Mouse (Mus musculus): ENCODE results near the gene Larp7. TPM values are rescaled to one million over a fixed set of nuclear protein-coding genes. Genes with fewer than 3 reads are reported as not detected.

Gene Larp7
- polyA plus RNA-seq, 1 experiment from 2014 or later = 36.7 TPM

DNA sequence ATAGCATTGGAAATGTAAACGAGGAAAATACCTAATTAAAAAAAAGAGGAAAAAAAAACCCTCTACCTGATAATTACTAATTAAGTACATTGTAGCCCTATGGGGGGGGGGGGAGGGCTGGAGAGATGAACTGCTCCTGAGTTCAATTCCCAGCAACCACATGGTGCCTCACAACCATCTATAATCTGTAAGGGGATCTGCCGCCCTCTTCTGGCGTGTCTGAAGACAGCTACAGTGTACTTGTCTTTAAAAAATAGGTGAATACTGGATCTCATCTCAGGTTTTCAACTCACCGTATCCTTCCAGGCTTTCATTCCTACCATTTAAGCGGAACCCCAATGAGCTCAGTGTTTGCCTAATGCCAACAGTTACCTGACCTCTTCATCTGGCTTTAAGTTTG, 5.3 kb downstream of the Larp7 start:
- Histone ChIP-seq H3K4me1 (ENCODE audit: control insufficient read depth, insufficient read depth, low read length) (no peaks in the 10 kb centered on the region), H3K9ac (ENCODE audit: low read length) (no peak overlapping the region), H3K27me3 (replicated peaks; ENCODE audit: control insufficient read depth, insufficient read depth, low read length) (no peaks in the 10 kb centered on the region), H3K4me3 (ENCODE audit: low read depth, low read length) (no peak overlapping the region), H3K9me3 (replicated peaks; ENCODE audit: control insufficient read depth, low read length) (no peaks in the 10 kb centered on the region), H3K4me2 (ENCODE audit: low read length) (no peak overlapping the region), H3K36me3 (ENCODE audit: control insufficient read depth, insufficient read depth, low read length) (peaks cover 28% of the 10 kb centered on the region), H3K27ac (ENCODE audit: low read depth, low read length) (no peak overlapping the region)
- no peak for ATAC-seq
- peak; percentile 40 for DNase-seq (ENCODE audit: low spot score)
- 33% methylated on average over 5 of the region's 5 CpGs for WGBS

DNA sequence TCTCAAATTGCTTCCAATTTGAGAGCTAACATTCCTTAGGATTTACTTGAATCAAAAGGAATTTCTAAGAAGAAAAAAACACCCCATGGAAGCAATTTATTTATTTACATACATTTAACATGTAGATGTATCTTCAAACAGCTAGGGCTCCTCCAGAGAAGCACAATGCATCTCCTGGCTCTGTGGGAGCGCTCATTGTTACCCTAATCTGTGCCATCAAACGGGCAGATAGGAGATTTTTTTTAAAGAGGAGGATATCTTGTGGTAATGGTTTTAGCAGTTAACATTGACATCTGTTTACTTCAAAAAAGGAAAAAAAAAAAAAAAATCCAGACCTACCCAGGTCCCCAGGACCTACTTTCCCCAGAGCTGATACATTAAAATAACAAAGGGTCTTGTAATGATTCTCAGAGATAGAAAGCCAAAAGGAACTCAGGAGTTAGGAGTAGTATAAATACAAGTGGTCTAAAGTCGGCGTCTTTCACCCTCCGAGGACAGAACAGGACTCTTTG, 8.5 kb downstream of the Larp7 start:
- Histone ChIP-seq H3K27me3 (replicated peaks; ENCODE audit: control insufficient read depth, insufficient read depth, low read length) (no peaks in the 10 kb centered on the region), H3K36me3 (ENCODE audit: control insufficient read depth, insufficient read depth, low read length) (peaks cover 38% of the 10 kb centered on the region), H3K4me1 (ENCODE audit: control insufficient read depth, insufficient read depth, low read length) (no peaks in the 10 kb centered on the region), H3K4me2 (ENCODE audit: low read length) (no peak overlapping the region), H3K27ac (ENCODE audit: low read depth, low read length) (no peak overlapping the region), H3K9ac (ENCODE audit: low read length) (no peak overlapping the region), H3K4me3 (ENCODE audit: low read depth, low read length) (no peak overlapping the region), H3K9me3 (replicated peaks; ENCODE audit: control insufficient read depth, low read length) (no peaks in the 10 kb centered on the region)
- WGBS = 17% methylated on average over 5 of the region's 5 CpGs
- DNase-seq (ENCODE audit: low spot score) (no peak), ATAC-seq (no peak)

DNA sequence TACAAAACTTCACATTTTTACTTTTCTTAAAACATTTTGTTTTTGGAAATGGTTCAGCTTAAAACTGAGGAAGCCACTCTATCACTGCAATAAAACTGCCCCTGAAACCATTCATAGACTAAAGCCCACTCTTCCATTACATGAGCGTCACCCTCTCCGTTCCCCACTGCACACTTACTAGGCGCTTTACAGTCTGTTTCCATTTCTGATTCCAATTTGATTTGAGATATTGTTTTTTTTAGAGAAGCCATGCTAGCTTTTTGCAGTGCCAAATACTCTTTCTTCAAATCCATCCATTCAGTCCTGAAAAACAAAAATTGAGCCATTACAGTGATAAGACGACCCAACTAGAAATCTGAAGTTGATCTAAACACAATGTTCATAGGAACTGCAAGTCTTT, 9.2 kb downstream of the Larp7 start:
- WGBS = 80% methylated on average over 4 of the region's 4 CpGs
- DNase-seq (ENCODE audit: low spot score) = no peak
- no peak overlapping the region for H3K27ac ChIP-seq (ENCODE audit: low read depth, low read length)
- no peak for ATAC-seq
- H3K4me3 ChIP-seq (ENCODE audit: low read depth, low read length) = no peak overlapping the region
- H3K27me3 ChIP-seq (replicated peaks; ENCODE audit: control insufficient read depth, insufficient read depth, low read length) = no peaks in the 10 kb centered on the region
- H3K9me3 ChIP-seq (replicated peaks; ENCODE audit: control insufficient read depth, low read length) = no peaks in the 10 kb centered on the region
- no peak overlapping the region for H3K9ac ChIP-seq (ENCODE audit: low read length)
- no peaks in the 10 kb centered on the region for H3K4me1 ChIP-seq (ENCODE audit: control insufficient read depth, insufficient read depth, low read length)
- H3K4me2 ChIP-seq (ENCODE audit: low read length) = no peak overlapping the region
- peaks cover 42% of the 10 kb centered on the region for H3K36me3 ChIP-seq (ENCODE audit: control insufficient read depth, insufficient read depth, low read length)

DNA sequence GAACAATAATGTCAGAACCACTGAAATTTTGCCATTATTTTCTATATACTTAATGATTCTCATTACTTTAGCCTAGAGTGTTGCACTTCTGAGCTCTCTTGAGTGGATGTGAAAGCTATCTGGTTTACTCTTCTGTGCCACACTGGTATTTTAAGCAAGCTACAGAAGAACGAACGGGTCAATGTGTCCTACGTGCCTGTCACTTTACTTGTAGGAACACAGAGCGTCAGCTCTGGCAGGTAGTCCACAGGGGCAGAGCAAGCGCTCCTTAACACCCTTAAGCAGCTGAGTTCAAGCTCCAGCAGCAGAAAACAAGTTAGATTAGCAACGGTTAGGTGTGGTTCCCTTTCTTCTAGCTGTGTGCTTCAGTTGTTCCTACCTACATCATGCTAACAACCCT, 14.0 kb downstream of the Larp7 start:
- 72% methylated on average over 6 of the region's 6 CpGs for WGBS
- no peak overlapping the region for H3K27ac ChIP-seq (ENCODE audit: low read depth, low read length)
- no peak for DNase-seq (ENCODE audit: low spot score)

GRCm38 (mm10) chr3:127530293-127530692, 22.9 kb downstream of the Larp7 start:
- Histone ChIP-seq H3K4me1 (ENCODE audit: control insufficient read depth, insufficient read depth, low read length) (no peaks in the 10 kb centered on the region), H3K27me3 (replicated peaks; ENCODE audit: control insufficient read depth, insufficient read depth, low read length) (no peaks in the 10 kb centered on the region), H3K4me2 (ENCODE audit: low read length) (no peak overlapping the region), H3K9ac (ENCODE audit: low read length) (no peak overlapping the region), H3K9me3 (replicated peaks; ENCODE audit: control insufficient read depth, low read length) (no peaks in the 10 kb centered on the region), H3K4me3 (ENCODE audit: low read depth, low read length) (no peak overlapping the region), H3K27ac (ENCODE audit: low read depth, low read length) (no peak overlapping the region), H3K36me3 (ENCODE audit: control insufficient read depth, insufficient read depth, low read length) (no peaks in the 10 kb centered on the region)
- ATAC-seq = no peak
- 6% methylated on average over 4 of the region's 4 CpGs for WGBS
- no peak for DNase-seq (ENCODE audit: low spot score)

More for the DNA sequence above, 14.0 kb downstream of the Larp7 start:
- Histone ChIP-seq H3K27me3 (replicated peaks; ENCODE audit: control insufficient read depth, insufficient read depth, low read length) (no peaks in the 10 kb centered on the region), H3K4me3 (ENCODE audit: low read depth, low read length) (no peak overlapping the region), H3K9me3 (replicated peaks; ENCODE audit: control insufficient read depth, low read length) (no peaks in the 10 kb centered on the region), H3K36me3 (ENCODE audit: control insufficient read depth, insufficient read depth, low read length) (peaks cover 31% of the 10 kb centered on the region), H3K9ac (ENCODE audit: low read length) (no peak overlapping the region), H3K4me1 (ENCODE audit: control insufficient read depth, insufficient read depth, low read length) (no peaks in the 10 kb centered on the region), H3K4me2 (ENCODE audit: low read length) (no peak overlapping the region)
- no peak for ATAC-seq

GRCm38 (mm10) chr3:127529824-127530223, 23.3 kb downstream of the Larp7 start:
- 74% methylated on average over 4 of the region's 4 CpGs for WGBS
- H3K36me3 ChIP-seq (ENCODE audit: control insufficient read depth, insufficient read depth, low read length) = no peaks in the 10 kb centered on the region
- no peak overlapping the region for H3K9ac ChIP-seq (ENCODE audit: low read length)
- H3K4me2 ChIP-seq (ENCODE audit: low read length) = no peak overlapping the region
- no peaks in the 10 kb centered on the region for H3K9me3 ChIP-seq (replicated peaks; ENCODE audit: control insufficient read depth, low read length)
- no peaks in the 10 kb centered on the region for H3K27me3 ChIP-seq (replicated peaks; ENCODE audit: control insufficient read depth, insufficient read depth, low read length)
- H3K4me1 ChIP-seq (ENCODE audit: control insufficient read depth, insufficient read depth, low read length) = no peaks in the 10 kb centered on the region
- no peak overlapping the region for H3K4me3 ChIP-seq (ENCODE audit: low read depth, low read length)
- no peak for DNase-seq (ENCODE audit: low spot score)
- no peak for ATAC-seq
- H3K27ac ChIP-seq (ENCODE audit: low read depth, low read length) = no peak overlapping the region

GRCm38 (mm10) chr3:127529210-127529609, 23.9 kb downstream of the Larp7 start:
- no peaks in the 10 kb centered on the region for H3K4me1 ChIP-seq (ENCODE audit: control insufficient read depth, insufficient read depth, low read length)
- 89% methylated on average over 3 of the region's 3 CpGs for WGBS
- H3K4me2 ChIP-seq (ENCODE audit: low read length) = no peak overlapping the region
- H3K4me3 ChIP-seq (ENCODE audit: low read depth, low read length) = no peak overlapping the region
- ATAC-seq (no peak), DNase-seq (ENCODE audit: low spot score) (no peak)
- no peaks in the 10 kb centered on the region for H3K36me3 ChIP-seq (ENCODE audit: control insufficient read depth, insufficient read depth, low read length)
- no peak overlapping the region for H3K9ac ChIP-seq (ENCODE audit: low read length)
- no peaks in the 10 kb centered on the region for H3K9me3 ChIP-seq (replicated peaks; ENCODE audit: control insufficient read depth, low read length)
- no peak overlapping the region for H3K27ac ChIP-seq (ENCODE audit: low read depth, low read length)
- H3K27me3 ChIP-seq (replicated peaks; ENCODE audit: control insufficient read depth, insufficient read depth, low read length) = no peaks in the 10 kb centered on the region

- Histone ChIP-seq H3K36me3 (ENCODE audit: control insufficient read depth, insufficient read depth, low read length) (no peaks in the 10 kb centered on the region), H3K4me1 (ENCODE audit: control insufficient read depth, insufficient read depth, low read length) (no peaks in the 10 kb centered on the region), H3K27ac (ENCODE audit: low read depth, low read length) (no peak overlapping the region), H3K9me3 (replicated peaks; ENCODE audit: control insufficient read depth, low read length) (no peaks in the 10 kb centered on the region), H3K9ac (ENCODE audit: low read length) (no peak overlapping the region), H3K27me3 (replicated peaks; ENCODE audit: control insufficient read depth, insufficient read depth, low read length) (no peaks in the 10 kb centered on the region), H3K4me2 (ENCODE audit: low read length) (no peak overlapping the region), H3K4me3 (ENCODE audit: low read depth, low read length) (no peak overlapping the region)
- no peak for ATAC-seq
- 77% methylated on average over 5 of the region's 5 CpGs for WGBS
- no peak for DNase-seq (ENCODE audit: low spot score)
These were observed 25.6 kb downstream of the Larp7 start for GRCm38 (mm10) chr3:127527465-127528034.

DNA sequence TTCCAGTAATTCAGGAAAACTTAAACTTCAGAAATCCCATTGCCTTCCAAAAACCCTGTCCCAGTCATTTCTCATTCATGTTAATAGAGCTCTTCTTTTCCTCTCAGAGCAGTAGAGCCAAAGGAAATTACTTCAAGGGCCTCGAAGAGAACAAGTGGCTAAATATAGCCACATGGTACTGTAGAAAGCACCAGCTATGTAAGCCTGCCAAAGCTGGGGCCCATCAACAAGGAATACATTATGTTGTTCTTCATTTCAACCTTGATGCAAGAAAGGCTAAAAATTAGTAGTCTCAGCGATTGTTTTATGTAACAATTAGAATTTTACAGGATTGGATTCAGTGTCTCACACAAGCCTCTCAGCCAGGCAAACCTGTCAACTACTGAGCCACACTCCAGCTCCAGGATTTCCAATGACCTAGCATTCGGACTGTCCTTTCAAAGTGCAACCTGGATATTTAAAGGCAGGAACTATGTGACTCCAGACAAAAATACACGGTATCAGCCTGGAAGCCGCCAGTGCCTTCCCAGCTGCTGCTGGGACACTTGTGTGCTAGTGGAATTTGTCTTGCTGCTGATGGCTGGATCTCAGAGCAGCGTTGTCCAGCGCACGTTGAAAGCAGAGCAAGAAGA, 27.8 kb downstream of the Larp7 start:
- no peak overlapping the region for H3K27ac ChIP-seq (ENCODE audit: low read depth, low read length)
- no peak for DNase-seq (ENCODE audit: low spot score)
- no peak overlapping the region for H3K9ac ChIP-seq (ENCODE audit: low read length)
- no peaks in the 10 kb centered on the region for H3K9me3 ChIP-seq (replicated peaks; ENCODE audit: control insufficient read depth, low read length)
- H3K4me3 ChIP-seq (ENCODE audit: low read depth, low read length) = no peak overlapping the region
- ATAC-seq = no peak
- no peak overlapping the region for H3K4me2 ChIP-seq (ENCODE audit: low read length)
- H3K36me3 ChIP-seq (ENCODE audit: control insufficient read depth, insufficient read depth, low read length) = no peaks in the 10 kb centered on the region
- H3K4me1 ChIP-seq (ENCODE audit: control insufficient read depth, insufficient read depth, low read length) = no peaks in the 10 kb centered on the region
- no peaks in the 10 kb centered on the region for H3K27me3 ChIP-seq (replicated peaks; ENCODE audit: control insufficient read depth, insufficient read depth, low read length)
- 81% methylated on average over 8 of the region's 8 CpGs for WGBS
